10 mouse cellular contexts compared by ENCODE assay signal in genomic region chr17:46617799-46618198, GRCm38 (mm10). TPM values are rescaled to one million over a fixed set of nuclear protein-coding genes. Genes with fewer than 3 reads are reported as not detected.
DNase-seq lines count a peak whose midpoint lies in the region; ATAC-seq and TF ChIP-seq lines count a peak whose summit lies in the region.
"Had no signal": no experiment of that assay in that cellular context is flagged by ENCODE, and none has a peak within 500 bp of the region (broad histone marks: within the 10 kb centered on the region; RNA-seq: fewer than 3 reads in every experiment).

No protein-coding gene starts in this region.

- no peaks in the 10 kb centered on the region for H3K9me3 ChIP-seq in heart, embryonic 13.5 days
- no peaks in the 10 kb centered on the region for H3K9me3 ChIP-seq in lung, postnatal 0 days (ENCODE audit: low read length)
- no peaks in the 10 kb centered on the region for H3K9me3 ChIP-seq in hindbrain, embryonic 15.5 days
- no peaks in the 10 kb centered on the region for H3K9me3 ChIP-seq in stomach, embryonic 15.5 days

- no peak for ATAC-seq in heart, embryonic 13.5 days (ENCODE audit: extremely low read depth, insufficient number of reproducible peaks, low FRiP score, low TSS enrichment)
- no peak for ATAC-seq in lung, postnatal 0 days
- no peak for ATAC-seq in hindbrain, embryonic 15.5 days (ENCODE audit: low FRiP score, low read depth)
- no peak for ATAC-seq in stomach, embryonic 15.5 days (ENCODE audit: insufficient read depth, low FRiP score, low read depth)

- peak overlapping the region; percentile 64 for H3K4me2 ChIP-seq in heart, embryonic 13.5 days
- H3K4me2 ChIP-seq in lung, postnatal 0 days (replicated peaks; ENCODE audit: low read depth, low read length), result peak overlapping the region; percentile 25; the same call in 1 of the 2 replicates
- H3K4me2 ChIP-seq in hindbrain, embryonic 15.5 days, result no peak overlapping the region
- H3K4me2 ChIP-seq in stomach, embryonic 15.5 days, result peak overlapping the region; percentile 44

- DNase-seq in heart, adult 9 months (ENCODE audit: low spot score in 2 of 2), result no peak
- DNase-seq in lung, postnatal 0 days (ENCODE audit: low spot score), result no peak
- DNase-seq in lung, postnatal 4 days, result no peak
- DNase-seq in adrenal gland, postnatal 10 days, result no peak
- DNase-seq in left cerebral cortex, postnatal 36 days (ENCODE audit: low spot score in 2 of 2), result no peak
- DNase-seq: cerebellum, postnatal 14 days; kidney, postnatal 14 days had no signal

- no peaks in the 10 kb centered on the region for H3K36me3 ChIP-seq in heart, embryonic 13.5 days
- H3K36me3 ChIP-seq in lung, postnatal 0 days (ENCODE audit: insufficient read depth, low read length), result no peaks in the 10 kb centered on the region
- H3K36me3 ChIP-seq in hindbrain, embryonic 15.5 days, result no peaks in the 10 kb centered on the region
- no peaks in the 10 kb centered on the region for H3K36me3 ChIP-seq in stomach, embryonic 15.5 days

- WGBS in heart, embryonic 13.5 days, result 45% methylated on average over 12 of the region's 12 CpGs
- WGBS in lung, postnatal 0 days, result 45% methylated on average over 12 of the region's 12 CpGs
- WGBS in hindbrain, embryonic 15.5 days, result 62% methylated on average over 12 of the region's 12 CpGs
- 41% methylated on average over 12 of the region's 12 CpGs for WGBS in stomach, embryonic 15.5 days

- TF ChIP-seq CTCF in lung, postnatal 0 days (IDR thresholded peaks at IDR 0.05), result no peak

- no peak for TF ChIP-seq EP300 in lung, postnatal 0 days (IDR thresholded peaks at IDR 0.05)

- H3K9ac ChIP-seq in heart, embryonic 13.5 days, result peak overlapping the region; percentile 80
- no peak overlapping the region for H3K9ac ChIP-seq in lung, postnatal 0 days (replicated peaks; ENCODE audit: low read depth)
- no peak overlapping the region for H3K9ac ChIP-seq in hindbrain, embryonic 15.5 days
- no peak overlapping the region for H3K9ac ChIP-seq in stomach, embryonic 15.5 days

- peak overlapping the region; percentile 95 for H3K27ac ChIP-seq in heart, embryonic 13.5 days (replicated peaks)
- peak overlapping the region; percentile 84 for H3K27ac ChIP-seq in lung, postnatal 0 days (ENCODE audit: low read length)
- H3K27ac ChIP-seq in hindbrain, embryonic 15.5 days (replicated peaks), result peak overlapping the region; percentile 63; the same call in 1 of the 2 replicates
- H3K27ac ChIP-seq in stomach, embryonic 15.5 days, result peak overlapping the region; percentile 92

- H3K27me3 ChIP-seq in heart, embryonic 13.5 days (replicated peaks), result no peaks in the 10 kb centered on the region
- H3K27me3 ChIP-seq in lung, postnatal 0 days (replicated peaks; ENCODE audit: insufficient read depth, low read length), result no peaks in the 10 kb centered on the region
- H3K27me3 ChIP-seq in hindbrain, embryonic 15.5 days, result no peaks in the 10 kb centered on the region
- H3K27me3 ChIP-seq in stomach, embryonic 15.5 days (replicated peaks), result no peaks in the 10 kb centered on the region

- peaks cover 91% of the 10 kb centered on the region for H3K4me1 ChIP-seq in heart, embryonic 13.5 days
- H3K4me1 ChIP-seq in lung, postnatal 0 days (ENCODE audit: insufficient read depth, low read depth, low read length), result peaks cover 68% of the 10 kb centered on the region
- peaks cover 67% of the 10 kb centered on the region for H3K4me1 ChIP-seq in hindbrain, embryonic 15.5 days (replicated peaks)
- H3K4me1 ChIP-seq in stomach, embryonic 15.5 days, result peaks cover 82% of the 10 kb centered on the region

- intact Hi-C loops in left cerebral cortex, postnatal 36 days (cut with DNase I), result no loop called here

- H3K4me3 ChIP-seq in heart, embryonic 13.5 days, result peak overlapping the region; percentile 32
- H3K4me3 ChIP-seq in lung, postnatal 0 days (ENCODE audit: low read depth, low read length), result no peak overlapping the region
- H3K4me3 ChIP-seq in hindbrain, embryonic 15.5 days, result no peak overlapping the region
- no peak overlapping the region for H3K4me3 ChIP-seq in stomach, embryonic 15.5 days (replicated peaks)

RNA-seq across cellular contexts. Expression of gene Ptk7, which starts 11.5 kb away (rescaled TPM):
- 49.3 and 52.6 TPM in 2 replicates for polyA plus RNA-seq in heart, embryonic 13.5 days (2015; fragmentation: Nextera tagmentation; extraction: Ambion mirVana)
- 73.2 and 75.8 TPM in 2 replicates for polyA plus RNA-seq in lung, postnatal 0 days (2015; fragmentation: Nextera tagmentation; extraction: Ambion mirVana)
- 32.8 and 34.1 TPM in 2 replicates for polyA plus RNA-seq in hindbrain, embryonic 15.5 days (2015; fragmentation: Nextera tagmentation; extraction: Ambion mirVana)
- polyA plus RNA-seq in stomach, embryonic 15.5 days (2015; fragmentation: Nextera tagmentation; extraction: Ambion mirVana), result 87.6 and 89.8 TPM in 2 replicates
- 10 to 100 TPM; 19.6 to 21.4 TPM for total RNA-seq in adrenal gland, postnatal 10 days (2021)
- 10 to 100 TPM; 10.3 to 11.0 TPM for total RNA-seq in left cerebral cortex, postnatal 36 days (2021)

RNA-seq across cellular contexts. Expression of gene Klc4, which starts 28.0 kb away (rescaled TPM):
- 18.6 and 20.5 TPM in 2 replicates for polyA plus RNA-seq in heart, embryonic 13.5 days (2015; fragmentation: Nextera tagmentation; extraction: Ambion mirVana)
- polyA plus RNA-seq in lung, postnatal 0 days (2015; fragmentation: Nextera tagmentation; extraction: Ambion mirVana), result 36.5 and 38.4 TPM in 2 replicates
- polyA plus RNA-seq in hindbrain, embryonic 15.5 days (2015; fragmentation: Nextera tagmentation; extraction: Ambion mirVana), result 33.9 and 35.9 TPM in 2 replicates
- 38.4 and 41.4 TPM in 2 replicates for polyA plus RNA-seq in stomach, embryonic 15.5 days (2015; fragmentation: Nextera tagmentation; extraction: Ambion mirVana)
- total RNA-seq in adrenal gland, postnatal 10 days (2021), result 10 to 100 TPM; 31.9 to 34.9 TPM
- 10 to 100 TPM; 19.9 to 21.7 TPM for total RNA-seq in left cerebral cortex, postnatal 36 days (2021)

RNA-seq across cellular contexts. Expression of gene Mrpl2, which starts 28.2 kb away (rescaled TPM):
- 98.0 and 111 TPM in 2 replicates for polyA plus RNA-seq in heart, embryonic 13.5 days (2015; fragmentation: Nextera tagmentation; extraction: Ambion mirVana)
- 69.2 and 88.6 TPM in 2 replicates for polyA plus RNA-seq in lung, postnatal 0 days (2015; fragmentation: Nextera tagmentation; extraction: Ambion mirVana)
- polyA plus RNA-seq in hindbrain, embryonic 15.5 days (2015; fragmentation: Nextera tagmentation; extraction: Ambion mirVana), result 64.3 TPM in 2 replicates
- polyA plus RNA-seq in stomach, embryonic 15.5 days (2015; fragmentation: Nextera tagmentation; extraction: Ambion mirVana), result 112 and 126 TPM in 2 replicates
- 100 to 1,000 TPM; 142 to 147 TPM for total RNA-seq in adrenal gland, postnatal 10 days (2021)
- total RNA-seq in left cerebral cortex, postnatal 36 days (2021), result 10 to 100 TPM; 52.5 to 54.7 TPM

RNA-seq across cellular contexts. Expression of gene Cul7, which starts 32.3 kb away (rescaled TPM):
- polyA plus RNA-seq in heart, embryonic 13.5 days (2015; fragmentation: Nextera tagmentation; extraction: Ambion mirVana), result 41.1 and 41.4 TPM in 2 replicates
- 21.8 and 22.1 TPM in 2 replicates for polyA plus RNA-seq in lung, postnatal 0 days (2015; fragmentation: Nextera tagmentation; extraction: Ambion mirVana)
- polyA plus RNA-seq in hindbrain, embryonic 15.5 days (2015; fragmentation: Nextera tagmentation; extraction: Ambion mirVana), result 38.4 and 43.8 TPM in 2 replicates
- polyA plus RNA-seq in stomach, embryonic 15.5 days (2015; fragmentation: Nextera tagmentation; extraction: Ambion mirVana), result 42.9 and 49.5 TPM in 2 replicates
- total RNA-seq in adrenal gland, postnatal 10 days (2021), result 10 to 100 TPM; 48.5 to 61.7 TPM
- 10 to 100 TPM; 27.8 to 29.1 TPM for total RNA-seq in left cerebral cortex, postnatal 36 days (2021)

RNA-seq across cellular contexts. Expression of gene Rrp36, which starts 56.4 kb away (rescaled TPM):
- polyA plus RNA-seq in heart, embryonic 13.5 days (2015; fragmentation: Nextera tagmentation; extraction: Ambion mirVana), result 37.6 and 40.3 TPM in 2 replicates
- 35.2 and 38.5 TPM in 2 replicates for polyA plus RNA-seq in lung, postnatal 0 days (2015; fragmentation: Nextera tagmentation; extraction: Ambion mirVana)
- polyA plus RNA-seq in hindbrain, embryonic 15.5 days (2015; fragmentation: Nextera tagmentation; extraction: Ambion mirVana), result 53.0 TPM in 2 replicates
- polyA plus RNA-seq in stomach, embryonic 15.5 days (2015; fragmentation: Nextera tagmentation; extraction: Ambion mirVana), result 53.2 and 57.2 TPM in 2 replicates
- 10 to 100 TPM; 24.0 to 27.1 TPM for total RNA-seq in adrenal gland, postnatal 10 days (2021)
- 10 to 100 TPM; 14.9 to 16.5 TPM for total RNA-seq in left cerebral cortex, postnatal 36 days (2021)
